Mouse (Mus musculus) liver, embryonic 15.5 days (tissue): ENCODE data around the gene Abr. TPM values are rescaled to one million over a fixed set of nuclear protein-coding genes. Genes with fewer than 3 reads are reported as not detected.

Source experiments
- ATAC-seq: fragments of 200-750 bp; cut with Nextera tagmentation; 2 replicates; pipeline ENCODE4 v1.8.0; 2017; ENCODE audit warnings: moderate number of reproducible peaks, mild to moderate bottlenecking, moderate library complexity; ENCODE audit not compliant: insufficient read depth
- H3K27ac ChIP-seq: fragments of 300-500 bp; sonication (generic); replicated peaks from 2 replicates; pipeline ENCODE4 v1.5.1; 2015; ENCODE audit warnings: mild to moderate bottlenecking, inconsistent platforms
- H3K27me3 ChIP-seq: fragments of 300-500 bp; sonication (generic); 2 replicates; pipeline ENCODE4 v1.6.1; 2015; ENCODE audit warnings: mild to moderate bottlenecking, inconsistent platforms
- H3K36me3 ChIP-seq: fragments of 300-500 bp; sonication (generic); replicated peaks from 2 replicates; pipeline ENCODE4 v1.6.1; 2015; ENCODE audit warnings: moderate library complexity, mild to moderate bottlenecking, inconsistent platforms
- H3K4me1 ChIP-seq: fragments of 300-500 bp; sonication (generic); replicated peaks from 2 replicates; pipeline ENCODE4 v1.6.1; 2015; ENCODE audit warnings: inconsistent platforms
- H3K4me2 ChIP-seq: fragments of 300-500 bp; sonication (generic); 2 replicates; pipeline ENCODE4 v1.6.1; 2015; ENCODE audit warnings: moderate library complexity, mild to moderate bottlenecking, inconsistent platforms
- H3K4me3 ChIP-seq: fragments of 300-500 bp; sonication (generic); replicated peaks from 2 replicates; pipeline ENCODE4 v1.5.1; 2015; ENCODE audit warnings: mild to moderate bottlenecking, inconsistent platforms
- H3K9ac ChIP-seq: fragments of 300-500 bp; sonication (generic); 2 replicates; pipeline ENCODE4 v1.6.1; 2015; ENCODE audit warnings: moderate library complexity, mild to moderate bottlenecking, inconsistent platforms
- H3K9me3 ChIP-seq: fragments of 300-500 bp; sonication (generic); replicated peaks from 2 replicates; pipeline ENCODE4 v1.6.1; 2016; ENCODE audit warnings: inconsistent platforms
- whole genome bisulfite sequencing: fragments of 180-500 bp; shearing (Covaris S2); methylation state at CpG from one replicate; pipeline ENCODE4 v1.1.7; 2015; ENCODE audit warnings: mixed read lengths; ENCODE audit not compliant: insufficient replicate concordance; 5-methylcytosine and 5-hydroxymethylcytosine counted together
- polyA plus RNA-seq: library from polyadenylated mRNA; unstranded; fragments of >200 nt; fragmentation: Nextera tagmentation; extraction: Ambion mirVana; gene quantifications from 2 replicates; pipeline ENCODE4 v1.2.1, GENCODE M21; 2015

Gene Abr
- polyA plus RNA-seq, 1 experiment from 2014 or later: 4.3 TPM

- WGBS: 61% methylated on average over 3 of the region's 3 CpGs
Observed at GRCm38 (mm10) chr11:76427781-76428180, 194.3 kb downstream of the Abr start.

GRCm38 (mm10) chr11:76425749-76426148, 196.4 kb downstream of the Abr start:
- Histone ChIP-seq H3K9me3 (no peaks in the 10 kb centered on the region), H3K4me2 (no peak overlapping the region), H3K27ac (no peak overlapping the region), H3K4me3 (no peak overlapping the region), H3K9ac (no peak overlapping the region), H3K36me3 (no peaks in the 10 kb centered on the region), H3K27me3 (no peaks in the 10 kb centered on the region), H3K4me1 (no peaks in the 10 kb centered on the region)
- WGBS: 66% methylated on average over 6 of the region's 6 CpGs
- no peak for ATAC-seq

More at GRCm38 (mm10) chr11:76427781-76428180, 194.3 kb downstream of the Abr start:
- no peaks in the 10 kb centered on the region for H3K9me3 ChIP-seq
- no peak overlapping the region for H3K9ac ChIP-seq
- H3K4me2 ChIP-seq: no peak overlapping the region
- no peaks in the 10 kb centered on the region for H3K27me3 ChIP-seq
- no peak overlapping the region for H3K4me3 ChIP-seq
- no peaks in the 10 kb centered on the region for H3K4me1 ChIP-seq
- H3K27ac ChIP-seq: no peak overlapping the region
- ATAC-seq: no peak
- no peaks in the 10 kb centered on the region for H3K36me3 ChIP-seq

- ATAC-seq: no peak
- Histone ChIP-seq H3K27me3 (no peaks in the 10 kb centered on the region), H3K27ac (no peak overlapping the region), H3K4me3 (no peak overlapping the region), H3K36me3 (peaks cover 14% of the 10 kb centered on the region), H3K4me1 (no peaks in the 10 kb centered on the region), H3K9me3 (no peaks in the 10 kb centered on the region), H3K9ac (no peak overlapping the region), H3K4me2 (no peak overlapping the region)
- 47% methylated on average over 4 of the region's 4 CpGs for WGBS
Observed at GRCm38 (mm10) chr11:76420896-76421295, 201.2 kb downstream of the Abr start.

GRCm38 (mm10) chr11:76419179-76419578, 202.9 kb downstream of the Abr start:
- H3K4me2 ChIP-seq: no peak overlapping the region
- peaks cover 29% of the 10 kb centered on the region for H3K36me3 ChIP-seq
- H3K27me3 ChIP-seq: no peaks in the 10 kb centered on the region
- H3K4me1 ChIP-seq: no peaks in the 10 kb centered on the region
- ATAC-seq: no peak
- no peaks in the 10 kb centered on the region for H3K9me3 ChIP-seq
- no peak overlapping the region for H3K27ac ChIP-seq
- H3K9ac ChIP-seq: no peak overlapping the region
- WGBS: 49% methylated on average over 4 of the region's 4 CpGs
- no peak overlapping the region for H3K4me3 ChIP-seq

- Histone ChIP-seq H3K4me2 (no peak overlapping the region), H3K9me3 (no peaks in the 10 kb centered on the region), H3K27me3 (no peaks in the 10 kb centered on the region), H3K27ac (no peak overlapping the region), H3K4me3 (no peak overlapping the region), H3K4me1 (no peaks in the 10 kb centered on the region), H3K9ac (no peak overlapping the region), H3K36me3 (peaks cover 33% of the 10 kb centered on the region)
- 79% methylated on average over 8 of the region's 8 CpGs for WGBS
- no peak for ATAC-seq
Observed at GRCm38 (mm10) chr11:76418423-76418822, 203.7 kb downstream of the Abr start.

GRCm38 (mm10) chr11:76415985-76416384, 206.1 kb downstream of the Abr start:
- ATAC-seq: no peak
- WGBS: 49% methylated on average over 2 of the region's 2 CpGs
- no peak overlapping the region for H3K27ac ChIP-seq

GRCm38 (mm10) chr11:76415001-76415400, 207.1 kb downstream of the Abr start:
- no peaks in the 10 kb centered on the region for H3K27me3 ChIP-seq
- H3K27ac ChIP-seq: no peak overlapping the region
- 77% methylated on average over 4 of the region's 4 CpGs for WGBS
- no peak for ATAC-seq
- no peaks in the 10 kb centered on the region for H3K9me3 ChIP-seq
- H3K4me3 ChIP-seq: no peak overlapping the region
- 0 out of 2 replicates have a peak, but pooled peaks cover 3% of the 10 kb centered on the region for H3K4me1 ChIP-seq
- no peak overlapping the region for H3K4me2 ChIP-seq
- no peak overlapping the region for H3K9ac ChIP-seq
- H3K36me3 ChIP-seq: peaks cover 53% of the 10 kb centered on the region

More at GRCm38 (mm10) chr11:76415985-76416384, 206.1 kb downstream of the Abr start:
- H3K9me3 ChIP-seq: no peaks in the 10 kb centered on the region
- H3K36me3 ChIP-seq: peaks cover 49% of the 10 kb centered on the region
- H3K27me3 ChIP-seq: no peaks in the 10 kb centered on the region
- H3K9ac ChIP-seq: no peak overlapping the region
- H3K4me2 ChIP-seq: no peak overlapping the region
- H3K4me1 ChIP-seq: 0 out of 2 replicates have a peak, but pooled peaks cover 3% of the 10 kb centered on the region
- H3K4me3 ChIP-seq: no peak overlapping the region

- H3K36me3 ChIP-seq: peaks cover 61% of the 10 kb centered on the region
- H3K27ac ChIP-seq: no peak overlapping the region
- H3K9ac ChIP-seq: no peak overlapping the region
- no peak overlapping the region for H3K4me3 ChIP-seq
- no peaks in the 10 kb centered on the region for H3K9me3 ChIP-seq
- H3K4me2 ChIP-seq: no peak overlapping the region
- 39% methylated on average over 4 of the region's 4 CpGs for WGBS
- H3K4me1 ChIP-seq: 0 out of 2 replicates have a peak, but pooled peaks cover 8% of the 10 kb centered on the region
- no peaks in the 10 kb centered on the region for H3K27me3 ChIP-seq
- no peak for ATAC-seq
Observed at GRCm38 (mm10) chr11:76413202-76413601, 208.9 kb downstream of the Abr start.

GRCm38 (mm10) chr11:76410826-76411225, 211.3 kb downstream of the Abr start:
- Histone ChIP-seq H3K4me2 (no peak overlapping the region), H3K9ac (no peak overlapping the region), H3K4me1 (peaks cover 24% of the 10 kb centered on the region; the same call in 1 of the 2 replicates), H3K4me3 (no peak overlapping the region), H3K27me3 (no peaks in the 10 kb centered on the region), H3K36me3 (peaks cover 47% of the 10 kb centered on the region), H3K27ac (no peak overlapping the region), H3K9me3 (no peaks in the 10 kb centered on the region)
- no peak for ATAC-seq
- WGBS: 58% methylated on average over 12 of the region's 12 CpGs

GRCm38 (mm10) chr11:76406702-76407583, 215.2 kb downstream of the Abr start, which contains the start of gene Timm22:
Timm22 (plus strand) TSS chr11:76406952.
- H3K9ac ChIP-seq: peak within 1 kb of the TSS; percentile 75
- WGBS: under 1% methylated on average over 46 of the region's 46 CpGs
- peak; percentile 94 for ATAC-seq

GRCm38 (mm10) chr11:76405626-76406264, 216.4 kb downstream of the Abr start:
- no peak for ATAC-seq
- H3K36me3 ChIP-seq: peaks cover 11% of the 10 kb centered on the region; the same call in 1 of the 2 replicates
- H3K27me3 ChIP-seq: peaks cover 19% of the 10 kb centered on the region
- no peak overlapping the region for H3K27ac ChIP-seq
- H3K4me1 ChIP-seq: peaks cover 21% of the 10 kb centered on the region; the same call in 1 of the 2 replicates
- no peaks in the 10 kb centered on the region for H3K9me3 ChIP-seq
- 63% methylated on average over 5 of the region's 5 CpGs for WGBS
- no peak overlapping the region for H3K9ac ChIP-seq
- H3K4me3 ChIP-seq: no peak overlapping the region
- no peak overlapping the region for H3K4me2 ChIP-seq

More at GRCm38 (mm10) chr11:76406702-76407583, 215.2 kb downstream of the Abr start, which contains the start of gene Timm22:
- peaks cover 19% of the 10 kb centered on the region for H3K36me3 ChIP-seq
- H3K27me3 ChIP-seq: peaks cover 11% of the 10 kb centered on the region; the same call in 1 of the 2 replicates
- no peaks in the 10 kb centered on the region for H3K9me3 ChIP-seq
- H3K27ac ChIP-seq: peak within 1 kb of the TSS; percentile 80
- H3K4me1 ChIP-seq: peaks cover 21% of the 10 kb centered on the region; the same call in 1 of the 2 replicates
- peak within 1 kb of the TSS; percentile 86 for H3K4me3 ChIP-seq
- H3K4me2 ChIP-seq: peak within 1 kb of the TSS; percentile 85
